Mouse (Mus musculus) MEL (cell line): ENCODE results near the gene Fam89a.

Experiments used
- CTCF ChIP-seq, 3 experiments: IDR thresholded peaks in 2 of 3; conservative IDR thresholded peaks in 1 of 3; 2 replicates each; pipeline ENCODE4 v1.5.1; 2011 to 2012; ENCODE audit warnings: low read length in 3 of 3, low read depth in 2 of 3, mild to moderate bottlenecking in 2 of 3, improper control_type of control experiment in 1 of 3, inconsistent platforms in 1 of 3, mixed read lengths in 1 of 3, moderate library complexity in 1 of 3; ENCODE audit not compliant: control insufficient read depth in 1 of 3, insufficient read depth in 1 of 3, poor library complexity in 1 of 3, severe bottlenecking in 1 of 3
- ELF1 ChIP-seq: IDR thresholded peaks from 2 replicates; pipeline ENCODE4 v1.6.1; 2014; ENCODE audit warnings: low read depth, mild to moderate bottlenecking, inconsistent platforms, low read length, improper control_type of control experiment, moderate library complexity
- EP300 ChIP-seq, 2 experiments: IDR thresholded peaks; 2 replicates each; pipeline ENCODE4 v1.6.1; 2011; ENCODE audit warnings: improper control_type of control experiment in 2 of 2, low read length in 2 of 2, low read depth in 1 of 2, mild to moderate bottlenecking in 1 of 2
- POLR2AphosphoS2 ChIP-seq: IDR thresholded peaks from 2 replicates; pipeline ENCODE4 v1.6.1; 2011; ENCODE audit warnings: low read length, improper control_type of control experiment
- ZNF384 ChIP-seq: IDR thresholded peaks from 2 replicates; pipeline ENCODE4 v1.6.1; 2012; ENCODE audit warnings: low read depth, mild to moderate bottlenecking, inconsistent platforms, low read length, improper control_type of control experiment

DNA sequence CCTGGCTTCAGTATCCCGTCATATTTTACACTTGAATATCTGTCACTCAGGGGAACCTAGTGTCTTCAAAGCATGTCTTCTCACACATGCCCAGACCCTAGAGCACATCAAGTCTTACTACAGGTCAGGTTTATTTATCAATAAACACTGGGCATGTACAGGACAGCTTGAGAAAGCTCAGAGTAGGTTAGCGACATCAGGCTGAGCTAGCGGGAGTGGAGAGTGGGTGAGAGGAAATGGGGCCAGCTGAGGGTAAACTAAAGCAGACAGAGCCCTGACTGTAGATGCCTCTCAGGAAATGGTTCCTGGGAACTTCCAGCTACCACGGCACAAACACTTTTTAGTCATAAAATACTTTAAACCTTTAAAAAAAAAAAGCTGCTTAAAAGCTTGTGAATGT lies 48.1 kb downstream of the Fam89a start:
- TF ChIP-seq EP300 (IDR thresholded peaks at IDR 0.05; ENCODE audit: low read depth in 1 of 2, low read length in 2 of 2) (no peak), CTCF (IDR thresholded peaks at IDR 0.05 in 2 of 3, conservative IDR thresholded peaks at IDR 0.05 in 1 of 3; ENCODE audit: control insufficient read depth in 1 of 3, insufficient read depth in 1 of 3, low read depth in 2 of 3, low read length in 3 of 3, poor library complexity in 1 of 3, severe bottlenecking in 1 of 3) (no peak), ELF1 (no peak), ZNF384 (no peak), POLR2AphosphoS2 (no peak)
